Mouse (Mus musculus): Measurements from ENCODE around the gene Gak. TPM values are rescaled to one million over a fixed set of nuclear protein-coding genes. Genes with fewer than 3 reads are reported as not detected.

Gene Gak
- polyA plus RNA-seq, 1 experiment from 2014 or later: 50.6 TPM

DNA sequence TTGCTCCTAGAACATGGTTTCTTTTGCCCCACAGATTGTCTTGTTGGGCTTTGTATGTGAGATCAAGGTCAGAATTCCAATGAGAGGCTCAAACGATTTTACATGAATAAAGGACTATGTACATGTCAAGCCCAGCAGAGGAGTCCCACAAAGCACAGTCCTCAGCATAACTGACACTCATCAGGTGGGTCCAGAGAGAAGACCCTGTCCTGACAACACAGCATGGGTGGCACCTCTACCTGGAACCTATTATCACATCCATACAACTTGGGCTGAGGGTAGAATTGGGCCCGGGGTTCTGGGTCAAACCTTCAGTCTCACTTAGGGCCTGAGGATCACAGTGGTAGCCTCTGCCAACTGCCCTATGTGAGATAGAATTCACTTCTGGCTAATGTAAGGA is 64.2 kb downstream of the Gak start:
- Histone ChIP-seq H3K4me1 (no peaks in the 10 kb centered on the region), H3K27ac (no peak overlapping the region), H3K36me3 (peaks cover 47% of the 10 kb centered on the region), H3K27me3 (no peaks in the 10 kb centered on the region), H3K4me3 (no peak overlapping the region), H3K9ac (no peak overlapping the region), H3K4me2 (replicated peaks) (no peak overlapping the region), H3K9me3 (no peaks in the 10 kb centered on the region)
- ATAC-seq (ENCODE audit: low FRiP score, low read depth): no peak
- 88% methylated on average over 2 of the region's 2 CpGs for WGBS

DNA sequence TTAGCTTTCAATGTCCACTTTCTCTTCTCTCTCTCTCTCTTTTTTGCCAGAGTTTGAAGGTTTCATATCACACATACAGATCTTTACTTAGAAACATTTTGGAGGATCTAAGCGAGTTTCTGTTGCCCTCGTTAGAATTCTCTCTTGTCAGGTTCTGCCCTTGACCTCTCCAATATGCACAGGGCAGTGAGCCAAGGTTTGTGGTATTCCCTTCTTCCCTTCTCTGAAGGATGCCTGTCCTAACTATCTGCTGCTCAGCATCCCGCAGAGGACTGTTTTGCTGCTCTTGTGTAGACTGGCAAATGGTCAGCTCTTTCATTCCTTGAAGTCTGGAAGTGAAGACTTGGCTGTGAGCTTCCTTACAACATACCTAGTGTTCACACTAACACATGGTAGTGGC is 65.2 kb downstream of the Gak start:
- H3K9ac ChIP-seq: no peak overlapping the region
- H3K27me3 ChIP-seq: no peaks in the 10 kb centered on the region
- no peak overlapping the region for H3K4me2 ChIP-seq (replicated peaks)
- H3K36me3 ChIP-seq: peaks cover 37% of the 10 kb centered on the region
- ATAC-seq (ENCODE audit: low FRiP score, low read depth): no peak
- H3K9me3 ChIP-seq: no peaks in the 10 kb centered on the region
- 89% methylated on average over 3 of the region's 3 CpGs for WGBS
- no peak overlapping the region for H3K27ac ChIP-seq
- H3K4me3 ChIP-seq: no peak overlapping the region
- no peaks in the 10 kb centered on the region for H3K4me1 ChIP-seq

DNA sequence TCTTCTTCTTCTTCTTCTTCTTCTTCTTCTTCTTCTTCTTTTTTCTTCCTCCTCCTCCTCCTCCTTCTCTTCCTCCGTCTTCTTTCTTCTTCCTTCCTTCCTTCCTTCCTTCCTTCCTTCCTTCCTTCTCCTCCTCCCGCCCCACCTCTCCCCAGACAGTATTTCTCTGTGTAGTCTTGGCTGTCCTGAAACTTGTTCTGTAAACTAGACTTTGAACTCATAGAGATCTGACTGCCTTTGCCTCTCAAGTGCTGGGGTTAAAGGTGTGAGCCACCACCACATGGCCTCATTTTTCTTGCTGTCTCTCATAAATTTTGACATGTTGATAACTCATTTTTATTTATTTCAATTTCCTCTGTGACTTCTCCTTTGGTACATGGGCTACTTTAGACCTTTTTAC is 67.1 kb downstream of the Gak start:
- no peak overlapping the region for H3K9ac ChIP-seq
- no peak for ATAC-seq (ENCODE audit: low FRiP score, low read depth)
- no peaks in the 10 kb centered on the region for H3K4me1 ChIP-seq
- H3K27ac ChIP-seq: no peak overlapping the region
- no peaks in the 10 kb centered on the region for H3K27me3 ChIP-seq
- 92% methylated on average over 2 of the region's 2 CpGs for WGBS
- no peaks in the 10 kb centered on the region for H3K9me3 ChIP-seq
- H3K36me3 ChIP-seq: peaks cover 18% of the 10 kb centered on the region
- H3K4me3 ChIP-seq: no peak overlapping the region
- no peak overlapping the region for H3K4me2 ChIP-seq (replicated peaks)

DNA sequence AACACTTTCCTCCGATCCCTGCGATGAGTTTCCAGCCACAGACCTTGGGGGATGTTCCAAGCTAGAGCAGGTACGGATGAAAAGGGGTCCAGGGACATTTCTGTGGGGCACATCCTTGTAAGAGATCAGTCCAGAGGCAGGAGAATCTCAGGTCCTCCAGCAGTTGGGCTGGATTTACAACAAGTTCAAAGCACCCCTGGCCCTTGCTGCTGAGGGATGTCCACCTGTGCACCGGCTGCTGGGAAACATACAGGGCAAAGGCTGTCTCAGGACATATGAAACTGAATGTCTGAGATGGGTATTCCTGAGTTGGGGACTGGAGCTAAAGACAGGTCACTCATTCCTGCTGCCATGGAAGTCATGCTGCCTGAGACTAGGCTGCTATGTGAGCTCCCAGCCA is 72.6 kb downstream of the Gak start:
- H3K4me1 ChIP-seq: no peaks in the 10 kb centered on the region
- no peak overlapping the region for H3K9ac ChIP-seq
- peaks cover 11% of the 10 kb centered on the region for H3K27me3 ChIP-seq
- H3K4me3 ChIP-seq: no peak overlapping the region
- H3K36me3 ChIP-seq: no peaks in the 10 kb centered on the region
- no peak overlapping the region for H3K27ac ChIP-seq
- ATAC-seq (ENCODE audit: low FRiP score, low read depth): no peak
- 78% methylated on average over 4 of the region's 4 CpGs for WGBS
- no peak overlapping the region for H3K4me2 ChIP-seq (replicated peaks)
- H3K9me3 ChIP-seq: no peaks in the 10 kb centered on the region

DNA sequence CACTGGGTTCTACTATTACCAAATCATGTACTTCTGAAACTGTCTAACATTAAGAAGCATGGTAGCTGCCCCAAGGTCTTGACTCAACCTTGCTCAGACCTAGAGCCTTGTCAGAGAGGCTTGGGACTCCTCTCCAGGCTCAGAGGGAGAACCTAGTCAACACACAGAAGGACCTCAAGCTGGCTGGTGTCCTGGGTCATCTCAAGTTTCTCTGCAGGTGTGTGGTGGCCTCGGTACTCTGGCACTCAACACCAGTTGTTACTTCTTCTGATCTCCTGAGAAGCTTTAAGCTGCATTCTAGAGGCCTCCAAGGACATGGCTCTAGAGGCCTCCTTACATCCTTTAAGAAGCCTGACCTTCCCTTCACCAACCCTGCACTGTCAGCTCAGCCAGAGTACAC is 75.5 kb downstream of the Gak start:
- Histone ChIP-seq H3K4me3 (no peak overlapping the region), H3K9me3 (no peaks in the 10 kb centered on the region), H3K4me2 (replicated peaks) (no peak overlapping the region), H3K36me3 (no peaks in the 10 kb centered on the region), H3K9ac (no peak overlapping the region), H3K27me3 (peaks cover 39% of the 10 kb centered on the region), H3K4me1 (peaks cover 9% of the 10 kb centered on the region), H3K27ac (no peak overlapping the region)
- 48% methylated on average over 1 of the region's 1 CpGs for WGBS
- no peak for ATAC-seq (ENCODE audit: low FRiP score, low read depth)

DNA sequence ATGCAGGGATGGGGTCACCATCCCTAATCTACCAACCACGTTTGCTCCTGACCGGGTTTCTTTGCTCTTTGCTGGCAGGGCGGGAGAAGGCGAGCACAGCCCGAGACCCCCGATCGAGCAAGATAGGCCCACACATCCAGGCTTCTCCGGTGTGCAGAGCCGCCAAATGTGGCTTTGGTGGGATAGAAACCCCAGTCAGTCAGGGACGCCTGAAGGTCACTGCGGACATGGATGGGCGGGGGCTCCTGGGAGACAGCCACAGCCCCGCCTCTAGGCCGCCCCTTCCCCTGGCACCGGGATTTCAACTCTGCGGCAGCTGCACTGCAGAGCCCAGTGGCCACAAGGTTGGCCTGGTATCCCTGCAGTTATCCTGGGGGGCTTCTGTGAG is 79.4 kb downstream of the Gak start:
- H3K36me3 ChIP-seq: no peaks in the 10 kb centered on the region
- H3K4me2 ChIP-seq (replicated peaks): peak overlapping the region; percentile 69
- WGBS: 3% methylated on average over 16 of the region's 16 CpGs
- H3K4me1 ChIP-seq: peaks cover 9% of the 10 kb centered on the region
- peaks cover 58% of the 10 kb centered on the region for H3K27me3 ChIP-seq
- H3K4me3 ChIP-seq: peak overlapping the region; percentile 39
- 0 out of 2 replicates have a peak, but pooled peaks have one; percentile 24 for ATAC-seq (ENCODE audit: low FRiP score, low read depth)
- no peaks in the 10 kb centered on the region for H3K9me3 ChIP-seq
- H3K9ac ChIP-seq: 0 out of 2 replicates have a peak overlapping the region, but pooled peaks have one; percentile 19
- no peak overlapping the region for H3K27ac ChIP-seq

DNA sequence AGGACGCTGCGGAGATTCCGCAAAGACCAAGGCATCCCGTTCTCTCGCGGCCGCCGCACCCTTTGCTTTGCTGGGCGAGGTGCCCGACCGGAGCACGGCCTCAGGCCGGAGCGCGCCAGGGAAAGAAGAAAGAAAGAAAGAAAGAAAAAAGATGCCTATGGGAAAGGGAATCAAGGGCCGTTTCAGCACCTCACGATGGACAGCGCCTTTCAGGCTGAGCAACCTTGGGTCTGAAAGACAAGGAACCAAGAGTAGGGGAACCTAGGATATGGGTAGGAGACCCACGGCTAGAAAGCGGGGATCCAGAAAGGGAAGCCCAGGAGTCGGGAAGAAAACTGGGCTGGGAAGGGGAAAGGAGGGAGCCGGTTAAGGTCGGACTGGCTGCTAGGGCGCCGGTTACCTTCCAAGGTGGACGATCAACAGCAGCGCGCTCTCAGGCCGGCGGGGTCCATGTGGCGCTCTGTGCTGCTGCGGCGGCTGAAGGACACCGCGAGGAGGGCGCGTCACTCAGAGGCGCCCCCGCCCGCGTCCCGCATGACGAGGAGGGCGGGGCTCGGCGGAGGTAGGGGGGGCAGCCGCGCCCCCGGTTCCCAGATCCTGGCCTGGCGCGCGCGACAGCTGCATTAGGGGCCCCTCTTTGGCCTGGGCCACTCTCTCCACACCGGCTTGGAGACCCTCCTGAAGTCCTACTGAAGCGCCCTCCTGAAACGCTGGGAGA is 79.9 kb downstream of the Gak start, which contains the start of gene Cplx1:
Cplx1 (minus strand) TSS at position 536 of the 718 bp plus-strand sequence.
- 0 out of 2 replicates have a peak within 1 kb of the TSS, but pooled peaks have one; percentile 19 for H3K9ac ChIP-seq
- WGBS: 1% methylated on average over 46 of the region's 56 CpGs
- peak; percentile 76 for ATAC-seq (ENCODE audit: low FRiP score, low read depth)

DNA sequence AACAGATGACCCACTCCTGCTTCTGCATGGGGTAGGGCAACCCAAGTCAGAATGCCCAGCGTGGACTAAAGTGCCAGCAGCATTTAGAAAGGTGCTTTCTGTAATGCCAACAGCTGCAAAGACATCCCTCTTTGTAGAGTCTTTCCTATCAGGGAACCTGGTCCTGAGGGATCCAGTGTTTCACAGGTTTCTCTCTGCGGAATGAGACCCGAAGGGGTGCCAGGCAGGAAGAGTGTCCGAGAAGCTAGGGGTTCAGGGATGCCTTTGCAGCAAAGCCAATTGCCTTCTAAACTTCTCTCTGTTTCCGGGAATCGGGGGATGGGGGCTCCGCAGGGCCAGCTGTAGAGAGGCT is 80.4 kb downstream of the Gak start:
- WGBS: 20% methylated on average over 7 of the region's 7 CpGs
- H3K9ac ChIP-seq: no peak overlapping the region
- H3K27me3 ChIP-seq: peaks cover 58% of the 10 kb centered on the region
- H3K4me2 ChIP-seq (replicated peaks): peak overlapping the region; percentile 69
- peaks cover 9% of the 10 kb centered on the region for H3K4me1 ChIP-seq
- H3K4me3 ChIP-seq: peak overlapping the region; percentile 39; the same call in 1 of the 2 replicates
- H3K27ac ChIP-seq: no peak overlapping the region
- no peak for ATAC-seq (ENCODE audit: low FRiP score, low read depth)
- H3K9me3 ChIP-seq: no peaks in the 10 kb centered on the region
- H3K36me3 ChIP-seq: no peaks in the 10 kb centered on the region

More for the DNA sequence above, 79.9 kb downstream of the Gak start, which contains the start of gene Cplx1:
- Histone ChIP-seq H3K27ac (no peak within 1 kb of the TSS), H3K4me2 (replicated peaks) (peak within 1 kb of the TSS; percentile 69), H3K36me3 (no peaks in the 10 kb centered on the region), H3K9me3 (no peaks in the 10 kb centered on the region), H3K27me3 (peaks cover 58% of the 10 kb centered on the region), H3K4me3 (peak within 1 kb of the TSS; percentile 39), H3K4me1 (peaks cover 9% of the 10 kb centered on the region)

DNA sequence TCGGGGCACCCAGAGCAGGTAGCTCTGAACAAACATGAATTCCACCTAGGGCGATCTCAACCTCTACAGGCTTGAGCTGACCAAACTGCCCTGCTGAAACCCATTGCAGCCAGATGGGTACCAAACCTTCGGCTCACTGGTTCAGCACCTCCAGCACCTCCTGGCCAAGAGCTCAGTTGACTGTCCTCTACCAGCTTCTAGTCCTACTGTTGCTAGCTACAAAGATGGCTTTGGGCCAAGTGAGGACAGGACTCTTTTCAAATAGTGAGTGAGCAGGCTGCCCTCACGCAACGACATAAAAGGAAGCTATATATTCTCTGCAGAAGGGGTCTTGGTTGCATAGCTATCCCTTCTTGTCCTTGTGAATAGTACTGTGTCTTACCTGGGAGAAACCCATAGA is 81.9 kb downstream of the Gak start:
- ATAC-seq (ENCODE audit: low FRiP score, low read depth): no peak
- Histone ChIP-seq H3K4me1 (peaks cover 9% of the 10 kb centered on the region), H3K36me3 (no peaks in the 10 kb centered on the region), H3K9ac (no peak overlapping the region), H3K9me3 (no peaks in the 10 kb centered on the region), H3K4me2 (replicated peaks) (no peak overlapping the region), H3K27ac (no peak overlapping the region), H3K4me3 (no peak overlapping the region), H3K27me3 (peaks cover 52% of the 10 kb centered on the region)
- WGBS: 89% methylated on average over 5 of the region's 5 CpGs

DNA sequence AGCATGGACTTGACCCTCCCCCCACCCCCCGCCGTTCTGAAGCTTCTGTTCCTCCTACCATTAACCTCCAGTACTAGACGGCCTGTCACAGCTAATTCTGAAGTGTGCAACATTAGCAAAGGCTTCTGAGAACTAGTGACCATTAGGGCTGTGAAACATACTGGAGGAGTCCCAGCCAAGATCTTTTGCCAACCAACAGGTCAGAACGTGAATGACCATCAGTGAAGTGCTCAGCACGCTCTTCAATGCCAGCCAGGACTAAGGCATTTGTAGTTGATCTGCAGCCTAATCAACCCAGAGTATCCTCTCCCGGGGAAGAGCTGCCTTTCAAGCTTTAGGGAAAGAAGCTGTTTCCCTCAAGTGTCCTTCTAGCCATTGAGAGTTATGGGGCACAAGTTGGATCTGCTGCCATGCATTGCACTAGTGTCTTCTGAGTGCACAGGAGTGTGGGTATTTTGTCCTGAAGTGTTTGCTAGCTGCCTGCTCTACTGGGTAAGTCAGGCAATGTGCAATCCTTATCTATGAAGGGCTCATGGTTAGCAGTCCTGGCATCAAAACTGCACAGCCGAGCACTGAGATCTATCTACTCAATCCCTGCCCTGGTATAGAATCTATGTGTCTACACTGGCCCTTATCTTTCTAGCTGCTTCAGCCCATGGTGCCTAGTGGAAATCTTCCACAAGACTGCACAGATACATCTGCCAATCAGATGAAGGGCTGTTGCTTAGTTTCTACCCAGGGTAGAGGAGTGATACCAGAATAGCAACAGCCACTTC is 85.9 kb downstream of the Gak start:
- no peaks in the 10 kb centered on the region for H3K4me1 ChIP-seq
- no peak overlapping the region for H3K9ac ChIP-seq
- H3K4me3 ChIP-seq: no peak overlapping the region
- no peak overlapping the region for H3K27ac ChIP-seq
- no peaks in the 10 kb centered on the region for H3K36me3 ChIP-seq
- WGBS: 62% methylated on average over 7 of the region's 7 CpGs
- no peak for ATAC-seq (ENCODE audit: low FRiP score, low read depth)
- no peak overlapping the region for H3K4me2 ChIP-seq (replicated peaks)
- peaks cover 15% of the 10 kb centered on the region for H3K27me3 ChIP-seq
- no peaks in the 10 kb centered on the region for H3K9me3 ChIP-seq

DNA sequence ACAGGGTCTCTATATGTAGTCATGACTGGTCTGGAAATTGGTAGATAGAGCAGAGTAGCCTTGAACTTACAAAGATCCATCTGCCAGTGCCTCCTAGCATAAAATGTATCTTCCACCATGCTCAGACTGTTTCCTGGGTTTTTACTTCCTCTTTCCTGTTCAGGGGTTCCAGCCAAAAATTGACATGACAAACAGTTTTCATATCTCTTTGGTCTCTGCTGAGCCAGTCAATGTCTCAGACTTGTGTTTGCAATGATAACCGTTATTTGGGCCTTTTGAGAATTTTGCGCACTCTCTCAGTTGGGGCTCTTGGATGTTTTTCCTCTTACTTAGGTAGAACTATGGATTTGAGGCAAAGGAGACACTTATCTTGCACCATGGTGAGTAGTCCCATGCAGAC is 95.4 kb downstream of the Gak start:
- WGBS: 95% methylated on average over 2 of the region's 2 CpGs
- Histone ChIP-seq H3K9me3 (peaks cover 15% of the 10 kb centered on the region), H3K4me3 (no peak overlapping the region), H3K4me2 (replicated peaks) (no peak overlapping the region), H3K36me3 (no peaks in the 10 kb centered on the region), H3K4me1 (no peaks in the 10 kb centered on the region), H3K9ac (no peak overlapping the region), H3K27me3 (no peaks in the 10 kb centered on the region), H3K27ac (no peak overlapping the region)
- no peak for ATAC-seq (ENCODE audit: low FRiP score, low read depth)

DNA sequence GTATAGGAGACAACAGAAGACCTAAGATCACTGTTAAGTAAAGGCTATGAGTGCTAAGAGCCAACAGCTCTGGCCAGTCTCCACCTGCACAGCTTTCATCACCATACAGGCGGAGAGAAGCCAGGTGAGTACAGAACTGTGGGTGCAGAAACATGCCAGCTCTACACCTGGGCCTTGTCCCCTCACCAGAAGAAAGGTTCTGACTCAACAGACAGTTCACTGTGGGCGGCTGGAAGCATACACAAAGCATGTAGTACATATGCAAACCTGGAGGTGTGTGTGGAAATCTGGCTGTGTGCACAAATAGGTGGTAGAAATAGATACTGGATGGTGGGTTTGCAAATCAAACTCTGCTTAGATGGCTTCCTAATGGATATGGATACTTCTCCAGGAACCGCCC is 107.0 kb downstream of the Gak start:
- Histone ChIP-seq H3K27me3 (no peaks in the 10 kb centered on the region), H3K4me1 (peaks cover 10% of the 10 kb centered on the region), H3K36me3 (no peaks in the 10 kb centered on the region), H3K4me2 (replicated peaks) (no peak overlapping the region), H3K4me3 (no peak overlapping the region), H3K9ac (no peak overlapping the region), H3K27ac (no peak overlapping the region), H3K9me3 (no peaks in the 10 kb centered on the region)
- ATAC-seq (ENCODE audit: low FRiP score, low read depth): no peak
- 85% methylated on average over 3 of the region's 3 CpGs for WGBS

Data from limb, embryonic 13.5 days (tissue).